Mouse (Mus musculus): Measurements from ENCODE around the gene Ctnnal1.

The Ctnnal1 gene

DNA sequence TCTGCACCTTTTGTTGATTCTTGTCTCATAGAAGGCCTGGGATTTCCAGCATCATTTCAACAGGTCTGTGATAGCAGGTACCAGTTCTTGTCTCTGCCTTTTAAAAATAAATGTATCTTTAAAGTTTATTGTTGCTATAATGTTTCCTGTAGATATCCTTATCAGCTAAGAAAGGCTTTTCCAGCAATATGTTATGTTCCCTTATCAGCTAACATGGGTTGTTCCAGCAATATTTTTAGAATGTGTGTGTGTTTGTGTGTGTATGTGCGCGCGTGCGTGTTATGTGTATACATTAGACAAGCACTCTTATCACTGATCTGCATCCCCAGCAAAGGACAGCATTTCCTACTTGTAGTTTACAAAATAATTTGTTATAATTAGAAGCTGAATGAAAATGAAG, 3.4 kb downstream of the Ctnnal1 start:
- no peak for DNase-seq (ENCODE audit: low spot score in 2 of 2)

DNA sequence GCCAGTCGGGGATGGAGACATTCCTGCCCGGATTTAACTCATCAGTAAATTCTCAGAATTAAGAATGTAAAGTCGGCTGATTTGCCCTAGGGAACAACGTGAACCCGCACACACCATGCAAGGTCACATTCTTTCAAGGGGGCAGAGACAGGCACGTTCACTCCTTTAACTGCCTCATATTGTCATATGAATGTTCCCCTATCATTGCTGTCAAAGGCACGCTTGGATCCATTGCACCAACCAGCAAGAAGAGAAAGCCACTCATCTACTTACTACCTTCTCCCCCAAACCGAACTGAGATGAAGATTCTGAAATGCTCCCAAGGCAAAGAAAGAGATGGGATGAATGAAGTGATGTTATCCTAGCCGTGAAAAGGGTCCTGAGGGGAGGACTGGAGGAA, 6.3 kb downstream of the Ctnnal1 start:
- DNase-seq (ENCODE audit: low spot score in 2 of 2), result no peak

DNA sequence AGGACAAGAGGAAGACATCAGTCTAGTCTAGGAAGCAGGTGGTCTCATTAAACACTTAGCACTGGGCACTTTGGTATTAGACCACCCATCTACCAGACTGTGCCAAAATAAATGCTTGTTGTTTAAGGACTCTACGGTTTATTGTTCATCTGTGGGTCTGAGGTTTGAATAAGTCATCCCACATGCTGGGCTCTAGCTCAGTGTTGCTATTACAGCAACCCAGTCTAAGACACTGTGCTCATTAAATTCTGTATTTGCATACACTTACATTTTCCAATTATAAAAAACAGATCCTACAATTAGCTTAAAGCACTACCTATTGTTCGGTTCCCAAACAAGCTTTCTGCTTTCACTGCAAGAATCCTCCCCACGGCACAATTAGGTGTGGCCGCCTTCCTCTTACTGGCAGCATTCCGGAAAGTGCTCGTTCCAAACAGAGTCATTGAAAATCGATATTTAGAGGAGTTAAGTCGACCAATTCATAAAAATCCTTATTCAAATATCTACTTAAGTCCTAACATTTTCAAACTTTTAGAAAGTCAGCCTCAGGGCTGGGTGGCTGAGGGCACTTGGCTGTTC, 8.5 kb downstream of the Ctnnal1 start:
- no peak for DNase-seq (ENCODE audit: low spot score in 2 of 2)

DNA sequence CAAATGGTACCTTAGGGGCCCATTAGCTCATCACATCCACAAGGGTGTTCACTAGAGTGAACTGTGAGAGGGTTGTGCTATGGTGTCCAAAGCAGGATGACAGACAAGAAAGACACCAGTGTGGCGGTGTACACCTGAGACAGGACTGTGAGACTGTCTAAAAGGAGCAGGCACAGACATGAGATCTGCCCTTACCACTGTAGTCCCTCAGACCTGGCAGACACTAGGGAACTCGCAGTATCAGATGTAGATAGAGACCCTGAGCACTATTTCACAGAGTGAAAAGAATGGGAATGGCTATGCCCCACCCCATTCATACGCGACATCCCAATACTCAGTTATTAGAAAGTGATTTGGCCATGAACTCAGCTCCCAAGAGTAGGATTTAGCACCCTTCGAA, 9.1 kb downstream of the Ctnnal1 start:
- no peak for DNase-seq (ENCODE audit: low spot score in 2 of 2)

GRCm38 (mm10) chr4:56850724-56851123, 14.3 kb downstream of the Ctnnal1 start:
- no peak for DNase-seq (ENCODE audit: low spot score in 2 of 2)

DNA sequence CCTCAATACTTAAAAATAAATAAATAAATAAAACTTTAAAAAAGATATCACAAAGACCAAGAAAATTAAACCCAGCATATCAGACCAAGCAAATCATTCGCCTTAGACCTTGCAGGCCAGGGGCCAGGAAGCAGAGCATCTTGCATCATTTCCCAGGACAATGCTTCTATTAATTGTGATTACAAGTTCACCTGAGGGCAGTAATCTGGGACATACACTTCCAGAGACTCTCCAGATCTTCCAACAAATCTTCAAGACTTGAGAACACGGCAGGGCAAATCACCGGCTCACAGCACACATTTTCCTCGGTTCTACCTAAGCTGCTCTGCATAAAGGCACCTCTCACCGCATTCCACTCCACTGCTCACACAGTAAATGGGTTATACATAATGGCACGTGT, 16.9 kb downstream of the Ctnnal1 start:
- no peak for DNase-seq (ENCODE audit: low spot score in 2 of 2)

GRCm38 (mm10) chr4:56847400-56847799, 17.6 kb downstream of the Ctnnal1 start:
- no peak for DNase-seq (ENCODE audit: low spot score in 2 of 2)

- DNase-seq (ENCODE audit: low spot score in 2 of 2), result no peak
Observed at GRCm38 (mm10) chr4:56845896-56846533, 19.0 kb downstream of the Ctnnal1 start.

DNA sequence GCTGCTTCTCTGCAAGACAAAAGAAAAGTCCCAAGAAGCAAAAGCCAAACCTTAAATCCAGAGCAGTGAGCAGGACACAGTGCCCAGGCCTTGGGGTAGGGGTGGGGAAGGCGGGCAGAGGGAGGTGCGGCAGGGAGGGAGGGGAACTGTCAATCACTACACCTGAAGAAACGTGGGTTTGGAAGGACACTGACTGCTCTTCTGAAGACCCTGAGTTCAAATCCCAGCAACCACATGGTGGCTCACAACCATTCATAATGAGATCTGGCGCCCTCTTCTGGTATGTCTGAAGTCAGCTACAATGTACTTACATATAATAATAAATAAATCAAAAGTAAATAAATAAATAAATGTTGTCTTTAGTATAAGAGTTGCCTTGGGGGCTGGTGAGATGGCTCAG, 20.1 kb downstream of the Ctnnal1 start:
- DNase-seq (ENCODE audit: low spot score in 2 of 2), result no peak

DNA sequence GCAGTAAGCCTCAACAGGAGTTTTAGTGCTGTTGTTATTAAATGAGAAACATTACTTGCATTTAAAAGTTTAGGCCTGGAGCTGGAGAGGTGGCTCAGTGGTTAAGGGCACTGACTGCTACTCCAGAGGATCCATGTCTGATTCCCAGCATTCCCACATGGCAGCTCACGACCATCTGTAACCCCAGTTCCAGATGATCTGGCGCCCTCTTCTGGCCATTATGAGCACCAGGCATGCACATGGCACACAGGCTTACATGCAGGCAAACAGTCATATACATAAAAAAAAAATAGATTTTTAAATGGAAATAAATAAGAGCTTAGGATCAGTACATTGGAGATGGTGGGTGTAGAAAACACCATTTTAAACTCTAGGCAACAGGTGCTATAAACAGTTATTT, 21.0 kb downstream of the Ctnnal1 start:
- DNase-seq (ENCODE audit: low spot score in 2 of 2), result no peak

DNA sequence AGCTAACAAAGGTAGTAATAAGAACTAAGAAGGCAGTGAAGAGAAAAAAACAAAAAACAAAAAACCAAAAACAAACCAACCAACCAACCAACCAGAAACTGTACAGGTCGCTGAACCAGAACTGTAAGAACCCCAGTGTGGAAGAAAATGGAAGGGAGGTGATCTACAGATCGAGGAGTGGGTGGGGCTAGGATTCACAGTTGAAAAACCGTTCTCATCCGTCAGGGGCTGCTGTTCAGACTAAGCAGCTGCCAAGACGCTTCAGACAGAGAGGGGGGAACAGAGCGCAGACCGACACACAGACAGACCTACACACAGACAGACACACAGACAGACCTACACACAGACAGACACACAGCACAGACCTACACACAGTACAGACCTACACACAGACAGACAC, 22.5 kb downstream of the Ctnnal1 start:
- DNase-seq (ENCODE audit: low spot score in 2 of 2), result no peak

GRCm38 (mm10) chr4:56840297-56840696, 24.7 kb downstream of the Ctnnal1 start:
- DNase-seq (ENCODE audit: low spot score in 2 of 2), result no peak

DNA sequence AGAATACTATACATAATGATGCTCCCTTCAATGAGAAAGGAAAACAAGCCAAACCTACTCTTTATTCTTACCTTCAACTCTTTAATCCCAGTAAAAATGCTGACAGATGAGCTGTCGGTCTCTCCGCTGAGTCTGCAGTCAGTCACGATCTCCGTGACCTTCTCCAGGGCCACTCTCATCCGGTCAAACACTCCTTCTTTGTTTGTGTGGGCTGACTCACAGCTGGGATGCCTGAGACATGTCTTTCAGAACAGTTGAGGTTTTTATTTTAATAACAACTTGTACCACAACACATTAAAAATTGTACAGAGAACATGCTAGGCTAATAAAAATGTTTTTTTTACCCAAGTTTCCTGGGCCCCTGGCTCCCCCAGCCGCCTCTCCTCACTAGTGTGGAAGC, 27.3 kb downstream of the Ctnnal1 start:
- no peak for DNase-seq (ENCODE audit: low spot score in 2 of 2)

GRCm38 (mm10) chr4:56831998-56832397, 33.0 kb downstream of the Ctnnal1 start:
- DNase-seq (ENCODE audit: low spot score in 2 of 2), result no peak

DNA sequence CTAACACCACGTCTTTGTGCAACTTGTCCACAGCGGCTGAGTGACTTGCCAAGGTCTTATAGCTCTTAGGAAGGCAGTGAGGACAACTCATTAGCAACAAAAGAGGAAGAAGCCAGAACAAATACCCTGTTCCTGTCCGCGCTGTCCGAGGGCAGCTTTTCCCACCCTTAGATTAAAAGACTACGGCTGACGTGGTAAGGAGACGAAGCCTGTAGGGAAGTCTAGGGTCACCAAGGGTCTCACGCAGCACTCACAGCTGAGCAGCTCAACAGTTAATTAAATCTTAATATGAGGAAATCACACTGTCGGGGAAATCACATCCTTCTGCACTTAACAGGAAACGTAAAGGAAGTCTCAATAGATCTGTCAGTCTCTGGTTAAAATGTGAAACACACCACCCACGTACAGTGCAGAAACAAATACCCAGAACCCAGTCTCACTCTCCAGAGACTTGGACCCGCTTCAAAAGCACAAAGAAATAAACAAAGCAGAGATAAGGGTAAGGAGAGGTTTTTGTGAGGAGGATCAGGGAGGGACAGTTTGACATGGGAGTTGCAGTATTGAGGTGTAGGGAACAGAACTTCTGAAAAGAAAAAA, 33.9 kb downstream of the Ctnnal1 start:
- DNase-seq (ENCODE audit: low spot score in 2 of 2), result no peak

GRCm38 (mm10) chr4:56829511-56829921, 35.5 kb downstream of the Ctnnal1 start:
- no peak for DNase-seq (ENCODE audit: low spot score in 2 of 2)

DNA sequence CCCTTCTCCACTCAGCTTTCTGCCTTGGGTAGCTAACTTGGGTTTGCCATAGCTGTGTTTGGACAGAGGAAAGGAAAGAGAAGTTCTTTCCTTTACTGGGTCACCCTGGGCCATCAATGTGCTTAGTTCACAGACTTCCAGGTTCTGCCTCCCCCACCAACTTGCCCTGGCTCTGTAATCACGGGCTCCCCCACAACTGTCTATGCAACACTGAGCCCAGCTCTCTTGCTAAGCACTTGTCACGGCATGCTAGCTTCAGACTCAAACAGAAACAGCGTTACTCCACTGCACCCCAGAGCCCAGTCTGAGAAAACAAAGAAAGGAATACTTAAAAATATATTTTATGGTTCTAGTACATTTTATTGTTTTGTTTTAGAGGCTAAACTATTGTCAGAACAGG, 36.1 kb downstream of the Ctnnal1 start:
- no peak for DNase-seq (ENCODE audit: low spot score in 2 of 2)

GRCm38 (mm10) chr4:56824231-56824630, 40.8 kb downstream of the Ctnnal1 start:
- DNase-seq (ENCODE audit: low spot score in 2 of 2), result no peak

DNA sequence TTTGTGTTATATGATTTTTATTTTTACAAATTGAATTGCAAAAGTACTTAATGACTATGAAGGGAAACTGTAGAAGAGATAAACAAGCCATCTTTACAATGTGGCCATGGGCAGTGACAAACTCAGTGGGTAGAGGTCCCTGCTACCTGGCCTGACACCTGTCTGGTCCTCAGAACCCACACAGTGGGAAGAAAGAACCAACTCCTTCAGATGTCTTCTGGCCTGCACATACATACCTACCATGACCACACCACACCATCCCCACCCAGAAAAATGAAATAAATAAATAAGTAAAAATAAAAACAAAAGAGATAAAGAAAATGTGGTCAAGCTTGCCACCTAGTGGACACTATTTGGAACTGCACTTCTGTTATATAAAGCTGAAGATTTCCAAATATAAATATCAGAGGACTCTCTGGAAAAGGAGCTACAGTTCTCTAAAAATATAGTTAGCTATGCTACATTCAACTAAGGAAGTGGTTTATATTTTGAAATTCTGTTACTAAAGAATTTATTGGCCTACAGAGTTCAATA, 44.9 kb downstream of the Ctnnal1 start:
- DNase-seq (ENCODE audit: low spot score in 2 of 2), result no peak

DNA sequence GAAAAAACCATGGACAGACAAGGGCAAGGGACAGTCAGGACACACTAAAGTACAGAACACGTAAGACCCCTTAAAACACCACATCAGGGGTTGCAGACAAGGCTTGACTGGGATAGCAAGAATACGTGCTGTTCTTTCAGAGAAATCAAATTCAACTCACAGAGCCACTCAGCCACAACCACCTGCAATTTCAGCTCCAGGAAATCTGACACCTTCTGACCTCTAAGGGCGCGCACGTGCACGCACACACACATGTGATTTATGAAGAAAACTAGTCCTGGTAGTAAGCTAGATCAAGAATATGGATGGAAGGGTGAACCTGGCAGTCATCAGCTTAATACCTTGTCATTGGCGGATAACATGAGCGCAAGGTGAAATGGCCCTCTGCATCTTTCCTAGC, 49.9 kb downstream of the Ctnnal1 start:
- no peak for DNase-seq (ENCODE audit: low spot score in 2 of 2)

- no peak for DNase-seq (ENCODE audit: low spot score in 2 of 2)
Observed at GRCm38 (mm10) chr4:56812096-56812495, 52.9 kb downstream of the Ctnnal1 start.

GRCm38 (mm10) chr4:56811642-56812041, 53.3 kb downstream of the Ctnnal1 start:
- DNase-seq (ENCODE audit: low spot score in 2 of 2), result no peak

DNA sequence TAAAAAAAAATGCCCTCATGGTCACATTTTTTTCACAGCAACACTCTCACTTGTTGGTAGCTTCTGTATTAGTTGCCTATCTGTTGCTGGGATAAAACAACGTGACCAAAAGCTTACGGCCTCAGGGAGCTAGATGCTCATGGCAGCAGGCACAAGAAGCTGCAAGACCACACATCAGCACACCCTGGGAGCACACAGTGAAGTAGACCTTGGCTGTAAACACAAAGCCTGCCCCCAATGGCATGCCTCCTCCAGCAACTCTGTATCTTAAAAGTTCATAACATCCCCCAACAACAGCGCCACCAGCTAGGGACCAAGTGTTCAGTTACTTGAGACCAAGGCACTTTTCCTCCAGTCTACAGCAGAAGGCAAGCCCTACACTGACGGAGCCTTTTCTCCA, 55.9 kb downstream of the Ctnnal1 start:
- DNase-seq (ENCODE audit: low spot score in 2 of 2), result no peak

Data from spleen, postnatal 14 days (tissue).